Mouse (Mus musculus): ENCODE measurements around the gene Cntn4.

The Cntn4 gene

DNA sequence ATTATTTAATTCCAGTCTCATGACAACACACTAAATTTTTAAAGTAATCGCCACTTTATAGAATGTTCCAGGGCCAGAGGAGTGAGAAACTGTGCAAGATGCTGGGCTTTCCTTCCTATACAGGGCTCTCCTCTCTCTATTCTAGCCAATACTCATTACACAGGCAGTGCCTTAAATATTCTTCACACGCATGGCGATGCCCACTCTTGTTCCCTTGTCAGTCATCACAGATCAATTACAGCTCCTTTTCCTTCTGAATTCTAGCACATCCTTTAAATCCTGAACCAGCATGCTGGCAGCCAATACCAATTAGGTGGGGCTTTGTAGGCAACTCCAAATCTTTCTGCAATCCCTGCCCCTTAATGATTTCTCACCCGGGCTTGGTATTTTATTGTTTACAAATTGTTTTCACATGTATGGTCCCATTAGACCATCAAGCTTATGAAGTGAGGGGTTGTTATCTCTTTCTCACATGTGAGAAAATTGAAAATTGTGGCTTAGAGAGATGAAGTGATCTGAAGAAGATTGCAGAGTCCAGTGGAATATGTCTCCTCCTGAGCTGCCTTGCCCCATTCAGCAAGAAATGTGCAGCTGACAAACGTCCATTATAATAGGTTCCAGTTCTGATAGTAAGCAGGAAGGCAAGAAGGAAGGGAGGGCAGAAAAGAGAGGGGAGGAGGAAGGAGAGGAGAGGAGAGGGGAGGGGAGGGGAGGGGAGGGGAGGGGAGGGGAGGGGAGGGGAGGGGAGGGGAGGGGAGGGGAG, 789.0 kb downstream of the Cntn4 start:
- no peak for DNase-seq

DNA sequence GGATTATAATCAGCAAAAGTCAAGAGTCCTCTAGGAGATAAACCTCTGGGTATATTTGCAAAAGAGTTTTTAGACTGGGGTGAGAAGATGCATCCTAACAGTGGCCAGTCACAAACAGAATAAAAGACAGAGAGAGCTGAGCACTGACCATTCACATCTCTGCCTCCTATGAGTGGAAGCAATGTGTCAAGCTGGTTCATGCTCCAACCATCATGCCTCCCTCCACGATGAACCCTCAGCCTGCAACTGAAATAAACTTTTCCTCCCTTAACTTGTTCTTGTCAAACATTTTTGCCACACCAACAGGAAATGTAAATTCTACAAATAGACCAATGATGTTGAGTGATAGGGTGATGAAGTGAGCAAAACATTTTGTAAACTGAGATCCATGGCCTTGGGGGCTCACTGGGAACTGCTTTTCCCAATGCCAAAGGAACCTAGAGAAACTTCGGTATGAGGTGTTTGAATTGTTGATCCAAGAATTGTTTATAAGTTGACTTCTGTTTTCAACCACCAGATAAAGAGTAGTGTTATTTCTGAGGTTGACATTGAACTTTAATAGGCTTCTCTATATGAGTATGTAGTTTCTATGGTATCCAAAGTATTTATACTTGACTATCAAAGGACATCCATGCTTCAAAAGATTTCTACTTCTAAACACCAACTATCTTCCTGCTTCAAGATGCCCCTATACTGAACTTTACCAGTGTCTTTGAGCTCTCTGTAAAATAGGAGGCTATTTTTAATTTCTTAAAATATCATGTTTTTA, 794.6 kb downstream of the Cntn4 start:
- DNase-seq = no peak

DNA sequence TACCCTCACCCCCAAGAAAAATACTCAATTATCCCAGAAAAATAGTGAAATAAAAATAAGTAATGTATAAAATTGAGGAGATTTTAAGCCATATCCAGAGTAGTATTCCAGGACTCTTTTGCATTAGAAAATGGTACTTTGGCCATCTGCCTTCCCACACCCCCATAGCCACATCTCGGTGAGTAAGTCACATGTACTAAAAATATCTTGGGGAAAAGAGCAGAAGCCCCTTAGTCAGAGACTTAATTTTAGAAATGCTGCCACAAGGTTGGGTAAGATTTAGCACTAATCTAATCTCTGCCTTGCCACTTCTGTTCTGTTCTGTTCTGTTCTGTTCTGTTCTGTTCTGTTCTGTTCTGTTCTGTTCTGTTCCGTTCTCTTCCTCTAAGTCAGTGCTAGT, 796.4 kb downstream of the Cntn4 start:
- DNase-seq = no peak

DNA sequence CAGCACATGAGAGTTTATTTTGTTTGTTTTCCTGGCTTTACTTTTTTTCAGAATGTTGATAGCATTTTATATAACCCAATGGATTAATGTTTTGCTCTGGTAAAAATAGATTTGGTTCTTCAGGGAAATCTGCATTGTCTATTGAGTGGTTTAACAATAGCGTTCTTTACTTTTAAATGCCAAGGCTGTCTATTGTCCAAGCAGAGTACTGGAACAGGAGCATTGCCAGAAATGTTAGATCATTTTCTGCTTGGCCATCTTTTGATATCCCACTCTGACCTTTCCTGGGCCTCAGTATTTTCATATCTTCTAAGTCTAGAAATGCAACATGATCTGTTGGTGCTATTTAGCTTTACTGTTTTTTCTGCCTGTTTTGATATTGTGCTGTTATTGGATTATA, 804.1 kb downstream of the Cntn4 start:
- DNase-seq = no peak

DNA sequence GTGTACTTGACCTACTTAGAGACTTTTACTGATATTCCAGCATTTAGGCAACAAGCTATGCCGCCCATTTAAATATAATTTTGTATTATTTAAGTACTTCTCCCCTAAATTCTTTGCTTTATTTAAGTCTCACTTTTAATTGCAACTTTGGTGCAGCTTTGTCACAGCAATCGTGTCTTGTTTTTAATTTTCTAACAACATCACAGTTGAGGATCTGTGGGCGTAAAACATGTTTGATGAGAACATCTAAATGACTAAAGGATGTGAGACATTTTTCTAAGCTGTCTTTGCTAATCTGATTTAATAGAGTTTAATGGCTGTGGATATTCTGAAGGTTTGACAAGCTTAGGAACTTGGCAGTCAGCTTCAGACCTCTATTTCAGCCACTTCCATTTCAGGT, 818.8 kb downstream of the Cntn4 start:
- no peak for DNase-seq

DNA sequence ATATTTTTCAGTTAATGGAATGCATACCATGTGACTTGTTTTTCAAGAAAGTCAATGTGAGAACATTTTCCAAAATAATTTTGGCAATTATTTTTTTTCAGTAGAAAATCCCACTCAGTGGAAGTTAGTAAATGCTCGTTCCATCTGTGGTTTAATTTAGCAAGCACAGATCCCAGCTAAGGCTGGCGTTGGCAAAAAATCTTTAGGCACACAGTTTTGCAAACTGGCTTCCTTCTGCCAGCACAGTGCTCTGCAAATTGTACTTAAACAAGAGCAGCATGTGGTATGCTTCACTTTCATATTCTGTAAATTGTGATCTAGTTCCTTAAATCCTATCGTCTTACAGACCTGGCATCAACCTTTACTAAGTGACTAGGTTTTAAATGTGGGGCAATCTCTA, 821.7 kb downstream of the Cntn4 start:
- DNase-seq = no peak

DNA sequence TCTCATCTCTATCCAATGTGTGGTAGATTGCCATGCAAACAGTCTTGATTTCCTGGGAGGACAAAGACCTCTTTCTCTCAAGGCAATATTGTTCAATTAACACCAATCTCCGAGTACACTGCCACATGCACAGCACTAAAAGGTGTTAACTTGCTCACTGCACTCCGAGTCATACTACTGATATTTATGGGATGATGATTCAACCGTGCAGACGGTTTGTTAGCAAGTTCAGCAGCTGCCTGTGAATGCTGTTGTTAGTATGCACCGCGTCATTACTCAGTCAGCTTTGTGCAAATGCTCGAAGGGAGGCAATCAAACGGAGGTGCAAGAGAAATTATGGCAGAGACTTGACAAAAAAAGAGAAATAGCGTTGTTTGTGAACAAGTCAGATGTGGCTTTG, 826.5 kb downstream of the Cntn4 start:
- no peak for DNase-seq

DNA sequence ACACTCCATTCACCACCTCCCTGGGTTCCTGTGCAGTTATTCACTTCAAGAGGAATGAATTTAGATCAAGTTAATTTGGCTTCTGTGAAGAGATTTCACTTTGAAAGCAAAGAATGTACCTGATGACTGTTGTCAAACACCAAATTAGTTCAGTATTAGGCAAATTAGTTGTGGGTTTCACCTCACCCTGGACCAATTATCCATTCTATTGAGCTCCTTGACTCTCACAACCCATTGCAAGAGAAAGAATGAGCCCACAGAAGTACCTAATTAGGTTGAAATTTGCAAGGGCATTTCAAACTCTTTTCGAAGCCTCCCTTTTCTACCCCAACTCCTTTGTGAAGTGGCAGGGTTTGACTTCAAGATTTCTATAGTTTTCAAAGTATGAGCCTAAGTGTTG, 842.9 kb downstream of the Cntn4 start:
- DNase-seq = no peak

DNA sequence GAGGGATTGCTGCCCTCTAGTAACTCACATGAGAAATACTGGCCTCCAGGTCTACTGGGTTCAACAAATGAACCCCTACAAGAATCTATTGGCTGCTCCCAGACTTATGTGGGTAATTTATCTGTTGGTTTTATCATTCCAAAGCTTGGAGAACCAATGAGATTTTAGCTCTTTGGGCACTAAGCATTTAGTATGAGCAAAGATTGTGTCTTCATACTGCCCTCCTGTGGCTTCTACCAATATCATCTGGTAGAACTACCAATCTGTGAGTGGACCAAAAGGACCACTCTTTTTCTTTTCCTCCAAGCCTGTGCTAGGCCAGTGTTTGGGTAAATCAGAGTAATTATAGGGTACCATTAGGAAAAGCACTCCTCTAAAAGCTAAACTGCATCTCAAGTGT, 866.0 kb downstream of the Cntn4 start:
- DNase-seq = no peak

DNA sequence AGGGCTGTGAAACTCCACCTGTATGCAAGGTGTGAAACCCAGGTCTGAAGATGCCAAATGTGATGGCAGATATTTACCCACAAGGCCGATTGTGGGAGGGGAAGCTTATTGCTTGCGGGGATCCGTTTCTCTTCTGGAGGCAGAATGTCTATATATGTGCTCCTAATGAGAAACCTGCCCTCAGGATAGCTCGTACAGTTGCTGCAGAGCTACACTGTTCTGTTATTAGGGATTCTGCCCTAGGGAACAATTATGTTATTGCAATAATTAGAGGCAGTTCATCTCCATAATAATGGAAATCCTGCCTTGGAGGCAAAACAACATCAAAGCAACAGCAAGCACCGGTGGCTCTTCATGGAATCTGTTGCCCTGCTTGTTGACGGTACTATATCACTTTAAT, 884.2 kb downstream of the Cntn4 start:
- DNase-seq = no peak

DNA sequence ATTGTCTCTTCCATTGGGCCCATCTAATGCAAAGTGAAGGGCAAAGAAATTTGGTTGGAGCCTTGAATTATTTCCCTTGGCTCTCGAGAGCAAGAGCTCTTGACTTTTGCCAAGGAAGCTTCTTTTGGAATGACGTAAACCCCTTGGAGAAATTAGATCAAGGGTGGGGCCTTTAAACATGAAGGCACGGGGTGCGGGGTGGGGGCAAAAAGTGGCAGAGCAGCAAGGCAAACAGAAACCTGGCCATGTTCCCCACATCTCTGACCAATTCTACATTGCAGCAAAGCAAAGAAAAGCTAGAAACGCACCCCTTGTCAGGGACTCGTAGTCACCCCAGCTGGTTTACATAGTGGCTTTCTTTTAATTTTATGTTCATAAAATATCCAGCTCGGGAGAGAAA, 887.9 kb downstream of the Cntn4 start:
- peak; percentile 7 for DNase-seq

DNA sequence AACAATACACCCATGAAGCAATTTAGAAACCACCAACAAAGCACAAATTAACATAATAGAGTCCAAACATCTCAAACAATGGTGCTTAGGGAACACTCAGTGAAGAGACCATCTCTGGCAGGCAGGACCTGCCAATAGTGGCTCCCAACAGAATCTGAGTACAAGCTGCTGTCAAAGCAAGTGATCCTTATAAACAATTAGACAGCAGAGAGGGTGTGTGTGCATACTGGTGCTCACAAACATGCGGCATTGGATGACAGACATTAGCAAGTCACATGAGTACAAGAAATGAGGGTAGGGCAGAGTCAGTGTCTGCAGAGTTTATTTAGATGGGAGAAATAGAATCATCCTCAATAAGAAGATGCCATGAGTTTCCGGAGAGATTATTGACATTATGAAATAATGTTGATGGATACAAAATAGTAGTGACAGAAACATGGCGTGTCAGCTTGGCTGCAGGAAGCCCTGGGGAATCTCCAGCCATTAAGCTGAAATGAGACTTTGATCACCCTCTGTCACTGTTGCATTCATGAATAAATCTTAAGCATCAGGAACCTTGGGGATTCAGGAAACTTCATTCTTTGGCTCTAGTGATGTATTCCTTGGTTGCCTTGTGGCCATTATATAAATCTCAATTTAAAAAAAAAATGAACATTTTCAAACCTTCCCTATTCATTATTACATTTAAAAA, 888.5 kb downstream of the Cntn4 start:
- no peak for DNase-seq

DNA sequence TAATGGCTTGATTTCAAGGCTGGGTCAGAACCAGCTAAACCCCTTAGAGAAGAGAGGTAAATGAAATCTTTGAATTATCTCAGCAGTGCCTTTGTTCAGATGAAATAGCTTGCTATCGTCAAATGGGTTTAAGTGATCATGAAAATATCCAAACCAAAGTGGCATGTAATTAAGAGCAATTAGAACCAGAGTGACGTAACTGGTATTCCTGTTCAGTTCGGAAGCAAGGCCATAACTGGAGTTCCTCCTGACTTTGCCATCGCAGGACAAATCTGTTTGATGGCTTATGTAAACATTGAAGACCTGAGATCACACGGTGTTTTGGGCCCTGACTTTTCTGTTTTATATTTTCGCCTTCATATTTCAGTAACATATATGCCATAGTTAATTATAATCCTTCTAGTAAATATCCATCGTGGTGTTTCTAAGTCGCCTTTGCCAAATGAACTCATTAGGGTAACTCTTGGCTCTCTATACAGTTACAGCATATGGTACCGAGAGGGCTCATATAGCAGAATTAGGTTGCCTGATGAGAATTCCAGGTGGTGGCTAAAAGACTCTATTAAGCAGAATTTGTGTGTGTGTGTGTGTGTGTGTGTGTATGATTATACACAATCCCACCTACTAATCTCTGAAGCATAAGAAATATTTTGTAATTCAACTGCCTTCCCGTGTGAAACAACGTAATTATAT, 889.6 kb downstream of the Cntn4 start:
- DNase-seq = no peak

DNA sequence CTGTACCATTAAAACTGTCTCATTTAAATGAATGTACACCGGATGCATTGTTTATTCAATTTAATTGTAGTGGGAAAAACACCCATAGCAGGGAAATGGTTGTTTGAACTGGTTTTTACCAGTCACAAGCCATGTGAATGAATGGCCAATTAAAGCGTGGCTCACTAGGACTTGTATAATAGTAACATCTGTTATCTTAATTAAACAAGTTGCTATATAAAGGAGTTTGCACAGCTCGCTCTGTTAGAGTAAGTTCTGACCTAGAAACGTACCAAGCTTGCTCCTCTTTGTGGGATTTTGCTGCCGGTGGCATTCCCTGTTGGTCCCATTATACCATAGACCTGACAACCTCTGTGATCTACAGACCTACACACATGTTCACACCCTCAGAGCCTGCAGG, 902.7 kb downstream of the Cntn4 start:
- no peak for DNase-seq

DNA sequence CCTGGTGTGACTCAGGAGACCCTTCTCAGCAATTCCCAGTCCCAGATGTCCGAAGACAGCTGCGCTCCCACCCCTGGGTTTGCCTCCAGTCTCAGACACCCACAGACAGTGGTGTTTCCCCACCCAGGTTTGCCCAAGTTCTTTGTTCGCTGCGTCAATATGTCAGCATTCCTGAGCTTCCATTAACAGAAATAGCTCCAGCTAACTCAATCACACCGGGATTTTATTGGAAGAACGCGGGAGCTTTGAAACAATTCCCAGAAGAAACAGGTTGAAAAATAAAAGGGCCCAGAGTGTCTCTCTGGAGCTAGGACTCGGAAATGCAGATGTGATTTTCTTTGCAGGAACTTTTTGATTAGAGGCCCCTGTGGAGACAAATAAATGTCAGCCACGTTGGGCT, 916.3 kb downstream of the Cntn4 start:
- no peak for DNase-seq

DNA sequence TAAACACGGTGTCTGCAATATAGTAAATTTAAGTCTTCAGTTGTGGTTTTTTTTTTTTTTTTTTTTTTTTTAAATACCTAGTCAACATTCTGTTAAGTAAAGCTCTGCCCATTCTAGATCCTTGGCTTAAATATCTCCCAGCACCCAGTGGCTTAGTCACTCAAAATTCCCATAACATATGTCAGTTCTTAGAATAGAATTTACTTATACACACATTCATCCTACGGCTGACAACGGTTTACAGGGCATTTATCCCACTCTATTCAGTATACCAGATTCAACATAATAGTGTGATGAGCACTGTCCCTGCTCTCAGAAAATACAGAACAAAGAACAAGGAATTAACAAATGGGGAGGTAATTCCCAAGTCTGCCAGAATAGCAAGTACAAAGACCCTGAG, 939.6 kb downstream of the Cntn4 start:
- DNase-seq = no peak

DNA sequence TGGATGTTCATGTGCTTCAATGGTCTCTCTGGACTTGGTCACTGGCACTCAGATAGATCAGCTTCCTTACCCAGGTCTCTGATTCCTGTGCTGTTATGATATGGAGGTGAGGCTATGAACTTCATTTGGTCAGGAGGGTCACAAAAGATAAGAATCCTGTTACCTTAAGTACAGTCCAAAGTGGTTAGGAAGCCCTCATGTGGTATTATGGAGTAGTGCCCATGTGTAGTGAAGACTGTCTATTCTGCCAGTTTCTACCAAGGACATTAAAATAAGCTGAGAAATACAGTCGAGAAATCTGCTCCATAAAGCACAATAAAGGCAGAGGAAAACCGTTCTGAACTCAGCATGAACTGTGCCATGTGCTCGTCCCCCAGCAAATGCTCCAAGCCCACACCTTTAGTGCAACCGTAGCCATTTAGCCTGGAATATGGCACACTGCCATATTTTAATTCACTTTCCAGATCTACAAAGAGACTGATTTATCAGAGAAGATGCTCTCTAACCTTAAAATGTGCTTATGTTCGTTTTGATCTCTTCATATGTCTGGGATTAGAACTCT, 943.8 kb downstream of the Cntn4 start:
- no peak for DNase-seq

DNA sequence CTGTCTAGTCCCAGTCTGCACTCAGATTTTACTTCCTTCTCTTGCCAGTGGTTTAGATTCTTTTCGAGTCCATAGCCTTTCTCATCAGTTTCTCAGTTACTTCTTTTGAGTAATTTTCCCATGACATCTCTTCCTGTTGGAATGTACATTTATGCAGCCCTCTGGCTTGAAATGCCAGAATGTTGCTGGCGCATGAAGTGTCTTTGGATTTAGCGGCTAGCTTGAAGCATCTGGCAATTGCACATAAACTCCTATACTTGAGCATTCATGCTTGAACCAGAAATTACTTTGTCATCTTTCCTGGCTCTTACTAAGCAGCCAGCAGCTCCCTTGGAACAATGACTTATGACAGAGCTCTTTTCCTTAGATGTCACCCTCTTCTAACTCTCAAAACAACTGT, 965.6 kb downstream of the Cntn4 start:
- DNase-seq = no peak

DNA sequence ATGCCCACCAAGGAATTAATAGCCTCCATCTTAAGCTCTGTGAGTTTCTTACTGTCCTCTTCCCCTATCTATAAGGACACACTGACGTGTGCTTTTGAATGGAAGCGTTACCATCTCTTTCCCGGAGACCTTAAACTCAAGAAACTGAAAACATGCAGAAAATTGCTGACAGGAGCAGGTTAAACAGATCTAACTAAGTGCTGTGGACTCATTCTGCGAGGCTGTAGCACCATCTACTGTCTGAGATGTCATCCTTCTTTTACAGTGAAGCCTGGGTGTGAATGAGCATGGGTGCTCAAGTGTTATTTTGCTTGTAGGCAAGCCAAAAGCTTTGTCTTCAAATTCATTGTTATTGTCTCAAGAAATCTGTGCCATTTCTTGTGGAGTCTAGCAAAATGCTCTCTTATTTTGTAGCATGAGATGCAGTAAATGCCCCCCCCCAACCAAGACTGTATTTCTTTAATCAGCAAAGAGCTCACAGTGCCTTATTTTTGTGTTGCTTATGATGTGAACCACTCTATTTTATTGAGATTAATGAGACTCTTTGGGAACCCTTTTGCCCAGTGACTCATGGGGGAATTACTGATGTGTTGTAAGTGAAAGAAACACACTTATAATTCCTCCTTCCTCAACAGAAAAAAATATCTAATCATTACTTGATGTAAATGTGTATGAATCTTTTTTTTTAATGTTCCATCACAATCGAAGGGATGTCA, 968.2 kb downstream of the Cntn4 start:
- peak; percentile 24 for DNase-seq

DNA sequence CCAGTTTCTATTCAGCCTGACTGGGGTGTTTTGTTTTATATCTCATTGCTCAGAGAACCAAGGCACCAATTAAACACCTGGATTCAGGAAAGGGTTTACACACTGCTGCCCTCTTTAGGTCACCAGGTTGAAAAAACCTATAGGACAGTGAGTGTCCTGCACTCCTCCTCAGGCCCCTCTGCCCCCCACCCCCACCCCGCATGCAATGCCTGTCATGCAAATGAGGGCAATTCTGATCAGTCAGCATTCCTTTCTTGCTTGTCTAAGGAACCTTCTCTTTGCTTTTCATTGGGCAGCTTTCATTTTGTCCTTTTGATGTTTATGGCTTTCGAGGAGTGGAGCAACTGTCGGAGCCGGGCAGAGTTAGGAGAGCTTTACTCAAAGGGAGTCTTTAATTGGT, 969.5 kb downstream of the Cntn4 start:
- no peak for DNase-seq

DNA sequence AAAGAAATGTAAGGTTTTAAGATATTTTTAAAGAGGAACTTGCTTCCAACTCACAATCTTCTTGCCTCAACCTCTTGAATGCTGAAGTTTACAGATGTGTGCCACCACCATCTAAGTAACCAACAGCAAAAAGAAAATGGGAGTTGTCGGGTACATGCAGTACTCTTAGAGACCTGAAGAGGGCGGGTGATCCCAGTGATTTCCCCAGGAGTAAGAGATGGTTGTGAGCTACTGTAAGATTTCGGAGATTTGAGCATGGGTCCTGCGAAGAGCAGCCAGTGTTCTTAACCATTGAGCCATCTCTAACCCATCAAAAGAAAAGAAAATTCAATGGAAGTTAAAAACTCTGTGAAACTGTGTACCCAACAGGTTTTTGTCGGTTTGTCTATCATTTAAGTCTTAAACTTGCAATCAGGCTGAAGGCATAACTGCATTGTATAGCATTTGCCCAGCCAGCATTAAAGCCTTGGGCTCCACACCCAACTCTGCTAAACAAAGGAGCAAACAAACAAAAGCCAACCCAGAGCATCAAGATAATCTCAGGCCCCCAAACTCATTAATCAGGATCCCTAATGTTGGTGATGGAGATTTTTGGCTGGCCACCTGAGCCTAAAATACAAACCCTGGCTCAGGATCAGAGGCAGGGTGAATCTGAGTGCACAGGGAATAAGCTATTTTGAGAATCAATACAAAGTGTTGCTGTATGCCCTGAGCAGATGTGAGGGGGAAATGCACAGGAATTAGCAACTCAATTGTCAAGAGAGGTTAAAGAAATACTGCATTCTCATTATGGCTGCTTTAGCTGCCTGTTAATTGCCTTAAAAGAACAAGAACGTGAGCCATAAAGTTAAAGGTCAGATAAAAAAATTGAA, 986.6 kb downstream of the Cntn4 start:
- peak; percentile 50 for DNase-seq

Data from lung, postnatal 14 days (tissue).